Mouse (Mus musculus) lung, postnatal 0 days (tissue): ENCODE measurements around the gene Rora.

Experiments
- CTCF ChIP-seq: IDR thresholded peaks from 2 replicates; pipeline ENCODE4 v1.5.1; 2016; ENCODE audit warnings: antibody characterized with exemption, mild to moderate bottlenecking
- EP300 ChIP-seq: IDR thresholded peaks from 2 replicates; pipeline ENCODE4 v1.6.1; 2016; ENCODE audit warnings: antibody characterized with exemption, mild to moderate bottlenecking, control low read depth

- TF ChIP-seq EP300: no peak
- TF ChIP-seq CTCF: no peak
These were observed 730.9 kb downstream of the Rora start for GRCm38 (mm10) chr9:69384475-69384874.
